ENCODE assay signal across 9 mouse cellular contexts in genomic region chr4:146579905-146580873, GRCm38 (mm10). TPM values are rescaled to one million over a fixed set of nuclear protein-coding genes. Genes with fewer than 3 reads are reported as not detected.
DNase-seq lines count a peak whose midpoint lies in the region; ATAC-seq and TF ChIP-seq lines count a peak whose summit lies in the region.
"Not testable (repeated sequence)": the region's sequence is repeated elsewhere in the genome, so short reads cannot be mapped to it uniquely, and the experiment has no call there.
"Had no signal": no experiment of that assay in that cellular context is flagged by ENCODE, and none has a peak within 500 bp of the region (broad histone marks: within the 10 kb centered on the region; RNA-seq: fewer than 3 reads in every experiment).

No protein-coding gene starts in this region.

- not testable (repeated sequence) for TF ChIP-seq CTCF in heart, postnatal 0 days (IDR thresholded peaks at IDR 0.05; ENCODE audit: low read depth); lung, embryonic 14.5 days (IDR thresholded peaks at IDR 0.05; ENCODE audit: low read depth)

- H3K9ac ChIP-seq in forebrain, embryonic 14.5 days (ENCODE audit: low read length); heart, postnatal 0 days (replicated peaks; ENCODE audit: low read depth, low read length); intestine, embryonic 14.5 days (ENCODE audit: low read length); limb, embryonic 12.5 days (replicated peaks); lung, embryonic 14.5 days; midbrain, embryonic 14.5 days (replicated peaks; ENCODE audit: low read length); stomach, embryonic 16.5 days (ENCODE audit: low read length): not testable (repeated sequence)

- H3K9me3 ChIP-seq in forebrain, embryonic 14.5 days (replicated peaks; ENCODE audit: control insufficient read depth, low read length); heart, postnatal 0 days (replicated peaks; ENCODE audit: control insufficient read depth, low read length); intestine, embryonic 14.5 days (ENCODE audit: control insufficient read depth, low read length); limb, embryonic 12.5 days; lung, embryonic 14.5 days (ENCODE audit: low read depth, low read length); midbrain, embryonic 14.5 days (ENCODE audit: control insufficient read depth, low read length); stomach, embryonic 16.5 days (replicated peaks; ENCODE audit: control insufficient read depth, low read length): not testable (repeated sequence)

- H3K4me2 ChIP-seq in forebrain, embryonic 14.5 days (ENCODE audit: low read length); heart, postnatal 0 days (ENCODE audit: low read depth, low read length); intestine, embryonic 14.5 days (ENCODE audit: low read length); lung, embryonic 14.5 days; midbrain, embryonic 14.5 days (ENCODE audit: low read length); stomach, embryonic 16.5 days (ENCODE audit: low read depth, low read length): not testable (repeated sequence)
- H3K4me2 ChIP-seq in limb, embryonic 12.5 days, result peak overlapping the region; percentile 35; the same call in 1 of the 2 replicates

- H3K4me3 ChIP-seq in forebrain, embryonic 14.5 days (ENCODE audit: low read depth, low read length); heart, postnatal 0 days (ENCODE audit: low read depth, low read length); intestine, embryonic 14.5 days (ENCODE audit: low read depth, low read length); lung, embryonic 14.5 days (ENCODE audit: low read depth, low read length); midbrain, embryonic 14.5 days (replicated peaks; ENCODE audit: low read depth, low read length); stomach, embryonic 16.5 days (replicated peaks; ENCODE audit: low read length): not testable (repeated sequence)
- peak overlapping the region; percentile 24; the same call in 1 of the 2 replicates for H3K4me3 ChIP-seq in limb, embryonic 12.5 days (replicated peaks)

- DNase-seq in forebrain, embryonic 14.5 days (ENCODE audit: low spot score); heart, postnatal 0 days (ENCODE audit: low spot score); intestine, embryonic 14.5 days (ENCODE audit: low spot score); lung, embryonic 14.5 days; midbrain, embryonic 14.5 days: not testable (repeated sequence)

- ATAC-seq in common myeloid progenitor, adult 5-6 weeks (replicated peaks; ENCODE audit: low read depth, poor library complexity, severe bottlenecking), result peak; percentile 73
- ATAC-seq in forebrain, embryonic 14.5 days, result peak; percentile 58; the same call in 1 of the 2 replicates
- peak; percentile 36; the same call in 1 of the 2 replicates for ATAC-seq in heart, postnatal 0 days (ENCODE audit: insufficient read depth, low read depth)
- peak; percentile 95 for ATAC-seq in intestine, embryonic 14.5 days (replicated peaks; ENCODE audit: low FRiP score, low TSS enrichment, low read depth)
- ATAC-seq in limb, embryonic 12.5 days (ENCODE audit: insufficient number of reproducible peaks, insufficient read depth, low FRiP score, low TSS enrichment, low read depth), result peak; percentile 87
- ATAC-seq in lung, embryonic 14.5 days (ENCODE audit: insufficient read depth), result peak; percentile 81
- ATAC-seq in midbrain, embryonic 14.5 days (ENCODE audit: low FRiP score, low TSS enrichment), result peak; percentile 79
- ATAC-seq in stomach, embryonic 16.5 days (ENCODE audit: insufficient read depth, low FRiP score), result peak; percentile 74

- not testable (repeated sequence) for H3K27ac ChIP-seq in forebrain, embryonic 14.5 days (ENCODE audit: low read depth, low read length); heart, postnatal 0 days (ENCODE audit: low read depth); intestine, embryonic 14.5 days (ENCODE audit: low read depth); limb, embryonic 12.5 days; lung, embryonic 14.5 days (ENCODE audit: low read depth); midbrain, embryonic 14.5 days (replicated peaks; ENCODE audit: low read depth, low read length); stomach, embryonic 16.5 days (ENCODE audit: low read length)

- H3K27me3 ChIP-seq in forebrain, embryonic 14.5 days (replicated peaks; ENCODE audit: control insufficient read depth, insufficient read depth, low read length); heart, postnatal 0 days (ENCODE audit: control insufficient read depth, insufficient read depth, low read length); intestine, embryonic 14.5 days (replicated peaks; ENCODE audit: control insufficient read depth, insufficient read depth, low read length); limb, embryonic 12.5 days; lung, embryonic 14.5 days (ENCODE audit: insufficient read depth, low read length); midbrain, embryonic 14.5 days (ENCODE audit: control insufficient read depth, insufficient read depth, low read length); stomach, embryonic 16.5 days (ENCODE audit: control insufficient read depth, insufficient read depth, low read length): not testable (repeated sequence)

- TF ChIP-seq EP300 in heart, postnatal 0 days (IDR thresholded peaks at IDR 0.05; ENCODE audit: low read depth), result not testable (repeated sequence)

- 6% methylated on average over 14 of the region's 111 CpGs for WGBS in forebrain, embryonic 14.5 days
- under 1% methylated on average over 14 of the region's 111 CpGs for WGBS in heart, postnatal 0 days
- WGBS in intestine, embryonic 14.5 days, result no CpG with 5 or more reads among the region's 111 CpGs
- 0% methylated on average over 14 of the region's 111 CpGs for WGBS in limb, embryonic 12.5 days
- 4% methylated on average over 16 of the region's 111 CpGs for WGBS in lung, embryonic 14.5 days
- WGBS in midbrain, embryonic 14.5 days, result 2% methylated on average over 8 of the region's 111 CpGs
- 2% methylated on average over 9 of the region's 111 CpGs for whole genome bisulfite sequencing in stomach, embryonic 16.5 days

- not testable (repeated sequence) for H3K36me3 ChIP-seq in forebrain, embryonic 14.5 days (ENCODE audit: control insufficient read depth, insufficient read depth, low read length); heart, postnatal 0 days (replicated peaks; ENCODE audit: control insufficient read depth, insufficient read depth, low read length); intestine, embryonic 14.5 days (ENCODE audit: control insufficient read depth, insufficient read depth, low read length); limb, embryonic 12.5 days; lung, embryonic 14.5 days (ENCODE audit: insufficient read depth); midbrain, embryonic 14.5 days (ENCODE audit: control insufficient read depth, insufficient read depth, low read length); stomach, embryonic 16.5 days (ENCODE audit: control insufficient read depth, insufficient read depth, low read length)

- not testable (repeated sequence) for H3K4me1 ChIP-seq in forebrain, embryonic 14.5 days (ENCODE audit: control insufficient read depth, insufficient read depth, low read length); heart, postnatal 0 days (ENCODE audit: control insufficient read depth, insufficient read depth); intestine, embryonic 14.5 days (replicated peaks; ENCODE audit: control insufficient read depth, insufficient read depth, low read length); limb, embryonic 12.5 days (replicated peaks); lung, embryonic 14.5 days (ENCODE audit: insufficient read depth); midbrain, embryonic 14.5 days (ENCODE audit: control insufficient read depth, insufficient read depth, low read length); stomach, embryonic 16.5 days (ENCODE audit: control insufficient read depth, insufficient read depth, low read length)

RNA-seq across cellular contexts. Expression of gene Zfp993, which starts 30.6 kb away (rescaled TPM):
- 17.3 and 34.4 TPM in 2 replicates for total RNA-seq in common myeloid progenitor, adult 5-6 weeks (2017)
- 2.5 and 2.9 TPM in 2 replicates for polyA plus RNA-seq in forebrain, embryonic 14.5 days (2014; fragmentation: Nextera tagmentation; extraction: Ambion mirVana)
- total RNA-seq in heart, postnatal 0 days (2014; rRNA removed; ENCODE audit: low replicate concordance), result 0.50 and 10.0 TPM in 2 replicates
- 4.8 and 8.8 TPM in 2 replicates for polyA plus RNA-seq in heart, postnatal 0 days (2015; fragmentation: Nextera tagmentation; extraction: Ambion mirVana)
- polyA plus RNA-seq in intestine, embryonic 14.5 days (2014; fragmentation: Nextera tagmentation; extraction: Ambion mirVana), result 2.2 and 4.9 TPM in 2 replicates
- polyA plus RNA-seq in limb, embryonic 12.5 days (2016; fragmentation: Nextera tagmentation; extraction: Ambion mirVana), result 3.0 and 3.9 TPM in 2 replicates
- 1.7 and 3.4 TPM in 2 replicates for polyA plus RNA-seq in lung, embryonic 14.5 days (2014; fragmentation: Nextera tagmentation; extraction: Ambion mirVana)
- polyA plus RNA-seq in midbrain, embryonic 14.5 days (2014; fragmentation: Nextera tagmentation; extraction: Ambion mirVana), result 2.7 and 3.4 TPM in 2 replicates
- 1.8 and 4.7 TPM in 2 replicates for polyA plus RNA-seq in stomach, embryonic 16.5 days (2015; fragmentation: Nextera tagmentation; extraction: Ambion mirVana)
- polyA plus RNA-seq: small intestine, adult 2 months had no signal

Comparison
In these comparisons a context has a peak if more than half of its experiments do, and no peak if none do; other contexts are left out.
1. ATAC-seq: peak in every context shown above with its lines; median percentile 95 in intestine, embryonic 14.5 days; 87 in limb, embryonic 12.5 days; 81 in lung, embryonic 14.5 days; 79 in midbrain, embryonic 14.5 days; 74 in stomach, embryonic 16.5 days; 73 in common myeloid progenitor, adult 5-6 weeks; 58 in forebrain, embryonic 14.5 days; 36 in heart, postnatal 0 days.